Mouse (Mus musculus): Measurements from ENCODE around the gene Glcci1. TPM values are rescaled to one million over a fixed set of nuclear protein-coding genes. Genes with fewer than 3 reads are reported as not detected.

Glcci1 gene
- 9.6 and 14.6 TPM in 2 replicates for polyA plus RNA-seq (2015; fragmentation: Nextera tagmentation; extraction: Ambion mirVana)

DNA sequence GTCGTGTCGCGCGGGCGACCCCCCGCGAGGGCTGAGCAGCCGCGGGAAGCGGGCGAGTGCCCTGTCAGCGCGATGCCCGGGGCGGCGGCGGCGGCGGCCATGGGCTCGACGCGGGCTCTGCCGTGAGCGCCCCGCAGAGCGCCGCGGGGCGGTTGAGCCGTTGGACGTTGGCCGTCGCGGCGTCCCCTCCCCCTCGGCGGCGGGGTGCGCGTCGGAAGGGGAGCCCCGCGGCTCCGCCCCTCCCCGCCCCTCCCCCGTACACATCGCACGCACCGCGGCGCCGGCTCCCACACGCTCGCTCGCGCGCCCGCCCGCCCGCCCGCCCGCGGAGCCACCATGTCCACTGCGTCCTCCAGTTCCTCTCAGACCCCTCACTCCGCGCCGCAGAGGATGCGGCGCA is at the start of gene Glcci1:
Glcci1 (plus strand) TSS at position 50 of the 400 bp plus-strand sequence.
- Histone ChIP-seq H3K4me1 (peaks cover 36% of the 10 kb centered on the region), H3K9ac (peak within 1 kb of the TSS; percentile 99), H3K4me3 (peak within 1 kb of the TSS; percentile 98), H3K4me2 (peak within 1 kb of the TSS; percentile 79), H3K36me3 (ENCODE audit: poor library complexity, severe bottlenecking) (no peaks in the 10 kb centered on the region), H3K9me3 (replicated peaks) (no peaks in the 10 kb centered on the region), H3K27me3 (no peaks in the 10 kb centered on the region), H3K27ac (peak within 1 kb of the TSS; percentile 100)
- 0% methylated on average over 15 of the region's 69 CpGs for WGBS
- peak; percentile 84 for ATAC-seq

DNA sequence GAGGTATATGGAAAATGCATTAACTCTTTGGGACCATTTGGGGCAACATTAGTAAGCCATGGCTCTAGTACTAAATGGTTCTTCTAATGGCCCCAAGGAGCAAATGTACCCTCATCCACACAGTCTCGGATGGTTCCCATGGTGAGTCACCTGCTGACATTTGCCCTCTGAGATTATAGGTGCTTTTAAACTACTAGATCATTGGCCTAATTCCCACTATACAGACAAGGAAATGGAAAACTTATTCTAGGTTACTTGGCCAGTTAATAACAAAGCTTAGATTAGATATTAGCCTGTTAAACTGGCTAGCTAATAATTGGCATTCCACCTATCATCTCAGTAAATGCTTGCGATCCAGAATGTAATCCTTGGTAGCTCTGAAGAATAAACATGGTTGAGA is 47.0 kb upstream of the Glcci1 start:
- H3K27ac ChIP-seq, result no peak overlapping the region
- H3K4me1 ChIP-seq, result peaks cover 7% of the 10 kb centered on the region
- H3K9ac ChIP-seq, result no peak overlapping the region
- 0 out of 2 replicates have a peak, but pooled peaks cover 3% of the 10 kb centered on the region for H3K27me3 ChIP-seq
- H3K4me2 ChIP-seq, result no peak overlapping the region
- no peaks in the 10 kb centered on the region for H3K9me3 ChIP-seq (replicated peaks)
- H3K36me3 ChIP-seq (ENCODE audit: poor library complexity, severe bottlenecking), result no peaks in the 10 kb centered on the region
- H3K4me3 ChIP-seq, result no peak overlapping the region
- 93% methylated on average over 2 of the region's 2 CpGs for WGBS
- ATAC-seq, result no peak

DNA sequence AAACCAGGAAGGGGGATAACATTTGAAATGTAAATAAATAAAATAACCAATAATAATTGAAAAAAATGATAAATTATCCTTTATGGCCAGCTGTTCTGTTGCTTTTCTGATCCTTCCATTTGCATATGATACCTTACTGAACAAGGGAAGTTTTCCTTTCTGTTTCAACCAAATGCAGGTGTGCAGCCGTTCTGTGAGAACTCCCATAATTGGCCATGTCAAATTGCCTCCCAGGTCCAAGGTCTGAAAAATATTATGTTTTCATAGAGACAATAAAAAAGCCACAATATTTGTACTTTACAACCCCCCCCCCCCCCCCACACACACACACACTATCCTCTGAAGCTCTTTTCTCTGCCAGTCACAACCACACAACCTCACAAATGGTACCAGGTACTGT is 44.0 kb upstream of the Glcci1 start:
- ATAC-seq, result no peak
- Histone ChIP-seq H3K9ac (no peak overlapping the region), H3K9me3 (replicated peaks) (no peaks in the 10 kb centered on the region), H3K4me2 (no peak overlapping the region), H3K4me3 (no peak overlapping the region), H3K4me1 (peaks cover 14% of the 10 kb centered on the region), H3K27ac (no peak overlapping the region), H3K36me3 (ENCODE audit: poor library complexity, severe bottlenecking) (no peaks in the 10 kb centered on the region), H3K27me3 (0 out of 2 replicates have a peak, but pooled peaks cover 3% of the 10 kb centered on the region)
- WGBS, result 92% methylated on average over 1 of the region's 1 CpGs

DNA sequence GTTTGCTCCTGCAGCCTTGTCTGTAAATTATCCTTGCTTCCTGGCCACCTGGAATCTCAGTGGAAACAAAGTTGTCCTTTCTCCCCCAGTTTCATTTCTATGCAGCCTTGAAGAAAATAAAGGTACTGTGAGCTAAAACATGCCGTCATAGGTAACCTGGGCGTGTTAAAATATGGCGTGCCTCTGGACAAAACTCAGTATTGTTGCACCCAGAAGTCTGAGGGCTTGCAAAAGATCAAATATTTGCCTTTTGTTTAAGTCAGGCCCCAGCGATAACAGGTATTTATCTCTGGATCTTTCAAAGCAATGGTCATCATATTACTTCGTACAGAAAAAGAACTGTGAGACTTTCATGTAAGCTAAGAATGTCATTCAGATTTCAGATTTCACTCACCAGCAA is 43.4 kb upstream of the Glcci1 start:
- Histone ChIP-seq H3K9me3 (replicated peaks) (no peaks in the 10 kb centered on the region), H3K27me3 (0 out of 2 replicates have a peak, but pooled peaks cover 3% of the 10 kb centered on the region), H3K27ac (no peak overlapping the region), H3K36me3 (ENCODE audit: poor library complexity, severe bottlenecking) (no peaks in the 10 kb centered on the region), H3K4me3 (no peak overlapping the region), H3K4me1 (peaks cover 14% of the 10 kb centered on the region), H3K4me2 (no peak overlapping the region), H3K9ac (no peak overlapping the region)
- 88% methylated on average over 5 of the region's 5 CpGs for WGBS
- no peak for ATAC-seq

DNA sequence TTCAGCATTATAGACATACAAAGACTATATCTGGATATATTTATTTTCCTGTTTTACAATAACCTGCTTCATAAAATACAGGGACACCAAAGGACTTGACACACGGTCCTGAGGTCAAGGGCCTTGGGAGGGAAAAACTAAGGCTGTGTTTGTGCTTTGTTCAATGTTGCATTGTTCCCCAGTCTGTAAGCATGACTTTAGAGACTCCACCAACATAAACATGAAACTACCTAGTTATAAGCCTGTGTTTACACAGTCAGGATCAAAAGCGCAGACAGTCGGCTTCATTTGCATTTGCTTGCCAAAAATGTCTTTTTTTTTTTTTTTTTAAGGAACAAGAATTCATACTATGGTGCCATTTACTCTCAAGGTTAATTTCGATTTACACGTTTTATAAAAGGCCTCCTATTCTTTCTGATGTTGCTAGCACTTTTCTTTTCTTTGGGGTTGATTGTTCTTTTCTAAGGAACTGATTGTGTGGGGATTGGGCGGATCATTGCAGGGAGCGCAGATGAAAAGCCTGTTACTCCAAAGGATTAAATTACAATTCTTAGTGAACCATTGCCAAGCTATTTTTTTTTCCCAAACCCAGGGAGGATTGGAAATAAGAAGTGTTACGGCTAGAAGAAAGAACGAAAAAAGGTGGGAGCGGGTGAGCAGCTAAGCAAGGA is 41.6 kb upstream of the Glcci1 start:
- Histone ChIP-seq H3K4me3 (no peak overlapping the region), H3K27ac (no peak overlapping the region), H3K9me3 (replicated peaks) (no peaks in the 10 kb centered on the region), H3K9ac (no peak overlapping the region), H3K4me1 (peaks cover 14% of the 10 kb centered on the region), H3K27me3 (0 out of 2 replicates have a peak, but pooled peaks cover 3% of the 10 kb centered on the region), H3K36me3 (ENCODE audit: poor library complexity, severe bottlenecking) (no peaks in the 10 kb centered on the region), H3K4me2 (peak overlapping the region; percentile 10; the same call in 1 of the 2 replicates)
- 0 out of 2 replicates have a peak, but pooled peaks have one; percentile 50 for ATAC-seq
- WGBS, result 8% methylated on average over 10 of the region's 10 CpGs

DNA sequence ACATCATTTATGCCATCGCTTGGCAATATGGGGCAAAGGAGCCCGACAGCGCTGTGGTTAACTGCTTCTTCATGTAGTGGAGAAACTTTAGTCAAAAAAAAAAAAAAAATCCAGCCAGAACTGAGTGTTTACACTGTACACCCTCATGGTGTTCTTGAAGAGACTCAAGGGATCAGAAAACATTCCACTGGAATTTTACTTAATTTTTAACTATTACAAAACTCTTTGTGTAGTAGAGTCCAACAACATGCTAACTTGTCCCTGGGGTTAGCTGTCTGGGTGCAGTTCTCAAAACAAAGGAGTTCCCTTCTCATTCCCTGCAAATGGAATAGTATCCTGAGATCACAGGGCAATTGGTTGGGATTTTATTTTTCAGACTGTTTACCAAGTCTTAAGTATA is 39.5 kb upstream of the Glcci1 start:
- Histone ChIP-seq H3K27me3 (0 out of 2 replicates have a peak, but pooled peaks cover 3% of the 10 kb centered on the region), H3K9ac (no peak overlapping the region), H3K4me3 (no peak overlapping the region), H3K4me2 (no peak overlapping the region), H3K4me1 (peaks cover 14% of the 10 kb centered on the region), H3K27ac (no peak overlapping the region), H3K9me3 (replicated peaks) (no peaks in the 10 kb centered on the region), H3K36me3 (ENCODE audit: poor library complexity, severe bottlenecking) (no peaks in the 10 kb centered on the region)
- no peak for ATAC-seq
- WGBS, result 94% methylated on average over 3 of the region's 3 CpGs

DNA sequence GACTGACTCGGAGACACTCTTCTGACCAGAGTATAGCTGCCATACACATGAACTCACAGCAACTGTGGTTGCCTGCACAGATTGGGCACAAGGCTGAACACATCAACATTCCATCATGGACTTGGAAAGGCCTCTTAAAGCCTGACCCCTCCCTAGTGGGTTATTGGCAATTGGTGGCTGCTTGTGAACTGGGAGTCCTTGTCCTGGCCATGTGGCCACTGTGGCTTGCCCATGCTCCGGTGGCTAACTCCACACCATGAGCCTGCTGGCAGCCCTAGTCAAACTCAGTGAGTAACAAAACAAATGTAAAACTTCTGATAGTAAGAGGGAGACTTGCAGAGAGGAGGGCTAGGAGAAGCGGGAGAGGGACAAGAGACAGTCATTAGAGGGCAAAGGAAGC is 37.3 kb upstream of the Glcci1 start:
- no peaks in the 10 kb centered on the region for H3K36me3 ChIP-seq (ENCODE audit: poor library complexity, severe bottlenecking)
- H3K27ac ChIP-seq, result no peak overlapping the region
- no peak overlapping the region for H3K9ac ChIP-seq
- no peak overlapping the region for H3K4me2 ChIP-seq
- H3K4me1 ChIP-seq, result peaks cover 11% of the 10 kb centered on the region
- H3K9me3 ChIP-seq (replicated peaks), result no peaks in the 10 kb centered on the region
- no peak overlapping the region for H3K4me3 ChIP-seq
- no peaks in the 10 kb centered on the region for H3K27me3 ChIP-seq
- no peak for ATAC-seq
- 89% methylated on average over 3 of the region's 3 CpGs for WGBS

DNA sequence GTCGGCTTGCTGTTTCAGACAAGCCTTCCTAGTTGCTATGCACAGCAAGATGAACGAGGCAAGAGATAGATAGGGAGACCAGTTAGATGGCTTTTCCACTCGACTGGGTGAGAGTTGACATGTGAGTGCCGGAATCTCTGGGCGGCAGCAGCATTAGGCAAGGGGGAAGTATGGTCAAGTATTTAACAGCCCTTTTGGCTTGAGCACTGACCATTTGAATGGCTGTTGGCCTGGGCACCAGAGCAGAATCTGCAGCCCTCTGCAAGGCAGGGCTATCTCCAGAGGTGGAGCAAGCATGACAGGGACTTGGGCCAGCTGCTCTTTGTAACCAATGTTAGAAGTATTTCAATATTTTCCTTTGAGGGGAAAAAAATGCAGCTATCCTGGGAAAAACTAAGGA is 36.5 kb upstream of the Glcci1 start:
- 89% methylated on average over 5 of the region's 5 CpGs for WGBS
- Histone ChIP-seq H3K4me3 (no peak overlapping the region), H3K4me1 (peaks cover 3% of the 10 kb centered on the region), H3K27me3 (no peaks in the 10 kb centered on the region), H3K4me2 (no peak overlapping the region), H3K9ac (no peak overlapping the region), H3K9me3 (replicated peaks) (no peaks in the 10 kb centered on the region), H3K36me3 (ENCODE audit: poor library complexity, severe bottlenecking) (no peaks in the 10 kb centered on the region), H3K27ac (no peak overlapping the region)
- ATAC-seq, result no peak

DNA sequence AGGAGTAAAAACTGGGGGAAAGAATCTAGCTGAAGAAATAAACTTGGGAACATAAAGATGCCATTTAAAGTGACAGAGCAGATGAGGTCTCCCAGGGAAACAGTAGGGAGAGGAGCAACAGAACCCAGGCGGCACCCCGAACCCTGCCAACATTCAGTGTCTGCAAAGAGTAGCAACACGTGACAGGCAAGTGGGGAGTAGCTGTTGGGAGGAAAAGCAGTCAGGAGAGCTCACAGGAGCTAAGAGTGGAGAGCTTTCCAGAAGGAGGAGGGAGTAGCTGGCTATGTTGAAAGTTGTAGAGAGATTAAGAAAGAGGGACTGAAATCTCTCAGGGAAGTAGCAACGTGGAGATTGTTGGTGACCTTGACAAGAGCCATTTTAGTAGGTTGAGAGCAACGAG is 35.9 kb upstream of the Glcci1 start:
- Histone ChIP-seq H3K9me3 (replicated peaks) (no peaks in the 10 kb centered on the region), H3K4me2 (no peak overlapping the region), H3K27me3 (no peaks in the 10 kb centered on the region), H3K36me3 (ENCODE audit: poor library complexity, severe bottlenecking) (no peaks in the 10 kb centered on the region), H3K4me3 (no peak overlapping the region), H3K4me1 (no peaks in the 10 kb centered on the region), H3K9ac (no peak overlapping the region), H3K27ac (no peak overlapping the region)
- WGBS, result 60% methylated on average over 5 of the region's 5 CpGs
- ATAC-seq, result no peak

DNA sequence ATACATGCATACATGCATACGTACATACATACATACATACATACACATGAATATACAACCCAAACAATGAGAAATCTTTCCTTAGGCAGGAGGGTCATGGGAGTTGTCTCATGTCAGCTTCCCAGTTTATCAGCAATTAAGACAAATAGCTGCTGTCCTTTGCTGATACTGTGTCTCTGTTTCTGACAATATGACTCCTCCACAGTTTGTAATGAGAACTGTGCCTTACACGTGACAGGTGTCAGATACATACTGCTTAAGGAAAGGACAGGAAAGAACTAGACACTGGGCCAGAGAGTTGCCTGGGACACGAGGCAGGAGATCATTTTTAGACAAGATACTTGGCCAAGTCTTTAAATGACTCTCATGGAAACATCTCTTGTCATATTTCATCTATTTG is 35.1 kb upstream of the Glcci1 start:
- Histone ChIP-seq H3K9me3 (replicated peaks) (no peaks in the 10 kb centered on the region), H3K9ac (no peak overlapping the region), H3K27ac (no peak overlapping the region), H3K4me2 (no peak overlapping the region), H3K27me3 (no peaks in the 10 kb centered on the region), H3K4me1 (no peaks in the 10 kb centered on the region), H3K4me3 (no peak overlapping the region), H3K36me3 (ENCODE audit: poor library complexity, severe bottlenecking) (no peaks in the 10 kb centered on the region)
- no peak for ATAC-seq
- 80% methylated on average over 3 of the region's 3 CpGs for WGBS

DNA sequence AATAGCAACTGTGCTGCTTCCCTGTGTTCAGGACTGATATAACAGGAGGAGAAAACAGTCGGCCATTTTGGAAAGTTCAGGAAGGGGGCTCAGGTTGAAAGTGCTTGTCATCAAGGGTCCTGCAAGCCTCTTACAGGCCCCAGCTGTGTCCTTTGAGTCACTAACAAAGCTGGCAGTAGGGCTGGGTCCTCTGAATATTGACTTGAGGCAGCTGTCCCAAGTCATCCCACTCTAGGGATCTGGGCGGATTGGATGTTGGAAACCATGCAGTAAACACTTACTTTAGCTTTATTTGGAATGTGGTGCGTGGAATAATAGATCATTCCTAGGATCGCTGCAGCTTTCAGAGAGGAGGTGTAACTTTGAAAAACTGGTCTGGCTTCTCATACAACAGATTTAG is 34.6 kb upstream of the Glcci1 start:
- H3K4me1 ChIP-seq, result no peaks in the 10 kb centered on the region
- no peaks in the 10 kb centered on the region for H3K27me3 ChIP-seq
- no peak overlapping the region for H3K27ac ChIP-seq
- no peak overlapping the region for H3K9ac ChIP-seq
- H3K4me2 ChIP-seq, result no peak overlapping the region
- H3K36me3 ChIP-seq (ENCODE audit: poor library complexity, severe bottlenecking), result no peaks in the 10 kb centered on the region
- 92% methylated on average over 4 of the region's 4 CpGs for WGBS
- no peaks in the 10 kb centered on the region for H3K9me3 ChIP-seq (replicated peaks)
- no peak for ATAC-seq
- H3K4me3 ChIP-seq, result no peak overlapping the region

DNA sequence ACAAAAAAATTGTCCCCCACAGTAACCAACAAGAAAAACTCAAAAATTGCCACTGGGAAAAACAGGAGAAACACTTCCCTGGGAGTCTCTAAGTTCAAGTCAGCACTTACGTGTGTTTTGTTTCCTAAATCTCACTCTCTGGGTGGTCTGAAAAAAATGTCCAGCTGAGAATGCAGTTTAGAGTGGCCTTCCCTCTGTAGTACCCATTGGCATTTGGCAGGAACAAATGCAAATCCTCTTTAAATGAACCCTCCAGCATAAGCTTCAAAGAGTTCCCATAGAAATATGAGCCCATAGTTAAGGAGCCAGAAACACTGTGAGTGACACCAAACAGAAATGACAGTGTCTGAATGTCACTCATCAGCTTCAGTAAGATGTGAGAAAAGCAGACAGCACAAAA is 30.2 kb upstream of the Glcci1 start:
- Histone ChIP-seq H3K27me3 (no peaks in the 10 kb centered on the region), H3K27ac (no peak overlapping the region), H3K4me2 (no peak overlapping the region), H3K36me3 (ENCODE audit: poor library complexity, severe bottlenecking) (no peaks in the 10 kb centered on the region), H3K9me3 (replicated peaks) (no peaks in the 10 kb centered on the region), H3K9ac (no peak overlapping the region), H3K4me3 (no peak overlapping the region), H3K4me1 (no peaks in the 10 kb centered on the region)
- no peak for ATAC-seq
- 18% methylated on average over 1 of the region's 1 CpGs for WGBS
